Mouse (Mus musculus): ENCODE measurements at regions not wholly inside any gene's neighbourhood (a gene's known extent, or its start where the extent isn't known, plus 50 kb on each side); places are given as distances from the start of the nearest gene placed in this dataset.

GRCm38 (mm10) chr14:58969248-58969647 lies 173.4 kb downstream of the 1700129C05Rik start:
- no peak for DNase-seq (ENCODE audit: extremely low spot score in 1 of 2, low spot score in 1 of 2)

DNA sequence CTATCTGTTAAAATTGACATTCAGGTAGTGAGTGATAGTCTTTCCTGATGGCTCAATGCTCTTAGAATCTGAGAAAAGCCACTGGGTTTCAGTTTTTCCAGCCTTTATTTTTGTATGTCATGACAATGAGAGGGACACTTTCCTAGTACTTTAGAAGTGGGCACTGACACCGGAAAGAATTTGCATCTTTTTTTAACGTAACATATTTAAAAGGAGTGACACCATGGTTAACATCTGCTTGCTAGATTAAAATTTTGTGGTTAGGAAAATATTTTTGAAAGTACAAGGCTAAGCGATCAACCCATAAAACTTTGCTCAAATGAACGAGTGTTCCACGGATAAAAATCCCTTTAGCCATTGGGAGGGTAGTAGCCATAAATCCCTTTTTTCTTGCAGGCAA lies 174.7 kb downstream of the 1700129C05Rik start:
- no peak for DNase-seq (ENCODE audit: extremely low spot score in 1 of 2, low spot score in 1 of 2)

DNA sequence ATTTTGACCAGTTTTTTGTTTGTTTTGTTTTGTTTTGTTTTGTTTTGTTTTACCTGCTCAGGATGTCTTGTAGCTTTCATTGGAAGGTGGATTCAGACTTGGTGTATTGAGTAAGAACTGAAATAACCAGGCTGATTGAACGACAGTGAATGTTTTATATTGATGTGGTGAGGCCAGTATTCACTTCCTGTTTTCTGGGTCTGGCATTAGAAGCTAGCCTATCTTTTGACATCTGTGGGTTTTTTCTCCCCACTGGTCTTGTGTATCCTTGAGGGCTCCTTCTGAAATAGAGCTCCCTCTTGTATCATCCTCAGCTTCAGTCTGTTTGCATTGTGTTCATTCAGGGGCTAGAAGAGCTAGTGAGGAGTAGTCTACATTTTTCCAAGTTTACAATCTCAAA lies 175.5 kb downstream of the 1700129C05Rik start:
- no peak for DNase-seq (ENCODE audit: extremely low spot score in 1 of 2, low spot score in 1 of 2)

GRCm38 (mm10) chr14:58944958-58945357 lies 197.7 kb downstream of the 1700129C05Rik start:
- no peak for DNase-seq (ENCODE audit: extremely low spot score in 1 of 2, low spot score in 1 of 2)

DNA sequence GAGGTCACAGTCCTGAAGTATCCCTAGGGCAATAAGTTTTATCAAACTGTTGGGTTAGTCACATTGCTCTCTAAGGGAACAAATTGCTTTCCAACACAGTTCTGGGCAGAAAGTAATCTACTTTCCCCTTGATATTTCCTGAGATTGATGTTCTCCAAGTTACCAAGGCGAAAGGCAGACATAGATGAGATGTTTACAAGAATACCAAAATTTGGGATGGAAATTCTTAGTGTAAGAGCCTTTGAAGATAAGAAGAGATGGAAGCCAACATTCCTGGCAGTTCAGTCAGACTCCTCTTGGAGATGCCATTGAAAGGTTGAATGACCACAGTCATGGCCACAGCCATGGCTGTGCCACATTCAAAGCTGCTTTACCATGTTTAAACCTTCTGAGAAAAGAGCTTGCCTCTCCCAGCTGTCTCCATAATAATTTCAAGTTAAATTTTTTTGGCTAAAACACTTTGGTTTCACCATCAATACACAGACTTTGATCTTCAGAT lies 199.4 kb downstream of the 1700129C05Rik start:
- DNase-seq (ENCODE audit: extremely low spot score in 1 of 2, low spot score in 1 of 2): no peak

DNA sequence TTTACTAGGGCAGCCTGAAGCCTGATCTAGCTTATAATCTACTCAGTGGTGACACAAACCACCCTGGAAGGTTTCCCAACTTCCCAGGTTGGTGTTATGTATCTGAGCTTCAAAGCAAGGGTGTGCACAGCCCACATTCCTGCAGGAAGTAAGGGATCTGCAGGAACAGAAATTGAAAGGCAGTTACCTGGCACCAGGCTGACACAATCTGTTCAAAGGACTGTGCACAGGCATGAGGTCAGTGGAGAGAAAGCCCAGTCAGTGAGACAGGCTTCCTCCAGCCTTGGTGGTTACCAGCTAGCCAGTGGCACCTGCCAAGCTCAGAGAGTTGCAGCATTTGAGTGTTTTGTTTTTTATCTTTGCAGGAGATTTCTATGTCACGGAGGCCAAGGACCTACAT lies 203.6 kb downstream of the 1700129C05Rik start:
- no peak for DNase-seq (ENCODE audit: extremely low spot score in 1 of 2, low spot score in 1 of 2)

GRCm38 (mm10) chr14:58938601-58938970 lies 204.1 kb downstream of the 1700129C05Rik start:
- no peak for DNase-seq (ENCODE audit: extremely low spot score in 1 of 2, low spot score in 1 of 2)

- DNase-seq (ENCODE audit: extremely low spot score in 1 of 2, low spot score in 1 of 2): no peak
Observed at GRCm38 (mm10) chr14:58937791-58938600, 204.7 kb downstream of the 1700129C05Rik start.

DNA sequence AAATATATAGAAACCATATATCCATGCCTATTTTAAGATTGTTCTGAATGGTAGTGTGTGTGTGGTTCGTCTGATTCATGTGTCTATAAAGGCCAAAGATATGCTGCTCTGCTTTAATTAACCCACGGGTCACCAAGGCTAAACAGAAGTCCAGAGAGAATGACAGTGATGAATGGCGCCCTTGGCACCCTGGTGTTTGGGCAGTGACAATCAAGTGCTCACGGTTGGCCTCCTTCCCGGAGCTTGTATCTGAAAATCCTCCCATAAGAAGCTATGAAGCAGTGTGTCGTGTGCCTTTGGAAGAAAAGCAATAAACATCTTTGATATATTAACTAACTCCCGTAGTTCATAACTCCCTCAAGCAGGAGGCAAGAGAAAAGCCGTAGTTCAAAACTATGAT lies 205.4 kb downstream of the 1700129C05Rik start:
- no peak for DNase-seq (ENCODE audit: extremely low spot score in 1 of 2, low spot score in 1 of 2)

- DNase-seq (ENCODE audit: extremely low spot score in 1 of 2, low spot score in 1 of 2): no peak
Observed at GRCm38 (mm10) chr14:58936131-58936530, 206.6 kb downstream of the 1700129C05Rik start.

- no peak for DNase-seq (ENCODE audit: extremely low spot score in 1 of 2, low spot score in 1 of 2)
Observed at GRCm38 (mm10) chr14:58917853-58918252, 224.8 kb downstream of the 1700129C05Rik start.

GRCm38 (mm10) chr14:58917228-58917627 lies 225.5 kb downstream of the 1700129C05Rik start:
- DNase-seq (ENCODE audit: extremely low spot score in 1 of 2, low spot score in 1 of 2): no peak

DNA sequence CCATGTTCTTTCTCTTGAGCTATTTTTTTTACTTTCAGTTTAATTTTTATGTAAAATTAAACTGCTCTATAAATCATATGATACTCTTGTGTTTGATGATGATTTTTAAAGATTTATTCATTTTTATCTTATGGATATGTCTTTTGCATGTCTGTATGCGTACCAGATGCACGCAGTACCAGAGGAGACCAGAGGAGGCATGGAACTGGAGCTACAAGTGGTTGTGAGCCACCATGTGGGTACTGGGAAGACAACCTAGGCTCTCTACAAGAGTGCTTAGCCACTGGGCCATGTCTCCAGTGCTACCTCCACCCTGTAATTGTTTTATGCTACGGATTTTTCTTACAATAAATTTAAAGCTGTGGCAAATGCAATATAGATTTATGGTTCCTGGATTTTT lies 227.8 kb downstream of the 1700129C05Rik start:
- DNase-seq (ENCODE audit: extremely low spot score in 1 of 2, low spot score in 1 of 2): no peak

DNA sequence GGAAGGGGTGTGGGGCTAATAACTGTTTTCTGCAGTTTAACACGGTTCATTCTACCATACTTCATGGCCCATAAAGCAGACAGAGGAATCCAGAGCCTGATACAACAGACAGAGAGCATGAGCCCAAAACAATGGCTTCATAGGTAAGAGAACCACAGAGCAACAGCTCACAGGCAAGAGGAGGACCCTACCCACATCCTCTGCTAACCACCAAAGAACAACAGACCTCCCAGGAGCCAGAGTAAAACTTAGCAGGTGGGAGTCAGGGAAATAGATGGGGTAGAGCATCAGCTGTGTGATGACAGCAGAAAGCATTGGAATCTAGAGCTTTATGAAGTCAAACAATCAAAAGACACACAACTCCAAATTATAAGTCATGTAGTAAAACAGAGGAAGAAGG lies 231.8 kb downstream of the 1700129C05Rik start:
- no peak for DNase-seq (ENCODE audit: extremely low spot score in 1 of 2, low spot score in 1 of 2)

- DNase-seq (ENCODE audit: extremely low spot score in 1 of 2, low spot score in 1 of 2): no peak
Observed at GRCm38 (mm10) chr14:58907932-58908331, 234.8 kb downstream of the 1700129C05Rik start.

- no peak for DNase-seq (ENCODE audit: extremely low spot score in 1 of 2, low spot score in 1 of 2)
Observed at GRCm38 (mm10) chr14:58907359-58907758, 235.3 kb downstream of the 1700129C05Rik start.

DNA sequence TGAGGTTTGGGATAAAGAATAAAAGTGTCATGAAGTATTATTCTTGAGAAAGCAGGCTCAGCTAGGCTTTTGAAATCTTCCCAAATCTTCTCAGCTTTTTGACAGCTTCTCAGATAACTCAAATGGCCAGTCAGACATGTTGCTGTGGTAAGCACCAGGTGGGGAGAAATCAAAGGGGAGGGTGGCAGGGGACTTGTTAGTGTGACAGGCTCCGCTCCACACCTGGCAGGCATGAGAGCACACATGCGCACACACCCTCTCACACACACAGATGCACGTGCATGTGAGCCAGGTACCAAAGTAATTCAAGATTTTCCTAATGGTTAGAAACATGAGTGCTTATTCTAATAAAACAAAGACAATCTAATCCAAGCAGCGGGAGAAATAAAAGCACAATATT lies 236.1 kb downstream of the 1700129C05Rik start:
- DNase-seq (ENCODE audit: extremely low spot score in 1 of 2, low spot score in 1 of 2): no peak

GRCm38 (mm10) chr14:58868176-58868949 lies 274.3 kb downstream of the 1700129C05Rik start:
- DNase-seq (ENCODE audit: extremely low spot score in 1 of 2, low spot score in 1 of 2): no peak

DNA sequence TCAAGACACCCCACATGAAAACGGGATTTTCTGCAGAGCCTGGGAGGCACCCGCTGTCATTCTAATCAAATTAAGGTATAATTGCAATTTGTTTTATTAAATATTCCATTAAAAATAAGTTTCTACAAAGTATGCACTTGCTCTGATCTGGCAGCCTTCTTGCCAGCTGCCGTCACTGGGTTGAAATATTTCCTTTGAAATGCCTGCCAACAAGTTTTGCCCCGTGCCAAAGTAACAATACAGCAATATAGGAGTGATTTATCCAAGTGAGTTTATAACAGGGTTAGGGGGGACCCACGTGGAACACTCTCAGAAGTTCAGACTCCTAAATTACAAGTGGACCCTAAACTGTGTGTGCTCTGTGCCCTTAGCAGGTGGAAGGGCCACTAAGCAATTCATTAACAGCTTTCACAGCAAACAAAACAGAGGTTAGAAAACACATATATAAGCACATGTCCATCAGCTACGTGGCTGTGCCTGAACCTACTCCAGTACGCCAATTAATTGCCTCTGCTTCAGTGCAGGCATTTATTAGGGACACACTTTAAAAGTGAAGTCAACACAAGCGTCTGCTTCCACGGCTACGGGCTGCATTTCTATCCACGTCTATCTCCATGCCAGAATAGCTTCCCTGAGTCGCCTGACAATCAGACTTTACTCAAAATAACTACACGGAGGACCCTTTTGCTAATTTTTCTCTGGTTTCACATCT lies 275.1 kb downstream of the 1700129C05Rik start:
- DNase-seq (ENCODE audit: extremely low spot score in 1 of 2, low spot score in 1 of 2): no peak

DNA sequence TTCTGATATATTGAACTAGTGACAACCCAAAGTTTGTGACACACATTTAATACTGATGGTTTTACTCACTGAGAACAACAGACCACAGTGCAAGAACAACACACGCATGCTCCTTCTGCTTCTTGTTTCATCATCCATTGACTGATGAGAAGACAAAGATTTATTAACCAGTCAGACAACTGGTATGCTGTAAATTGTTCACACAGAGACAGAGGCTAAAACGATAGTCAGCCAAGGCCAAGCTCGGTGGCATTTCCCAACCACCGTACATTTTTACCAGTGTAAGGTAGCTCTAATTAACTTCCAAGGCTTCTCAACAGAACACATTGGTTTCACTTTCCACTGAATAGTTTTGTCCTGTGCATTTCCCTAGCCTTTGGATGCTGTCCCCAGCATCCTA lies 287.8 kb downstream of the 1700129C05Rik start:
- DNase-seq (ENCODE audit: extremely low spot score in 1 of 2, low spot score in 1 of 2): no peak

DNA sequence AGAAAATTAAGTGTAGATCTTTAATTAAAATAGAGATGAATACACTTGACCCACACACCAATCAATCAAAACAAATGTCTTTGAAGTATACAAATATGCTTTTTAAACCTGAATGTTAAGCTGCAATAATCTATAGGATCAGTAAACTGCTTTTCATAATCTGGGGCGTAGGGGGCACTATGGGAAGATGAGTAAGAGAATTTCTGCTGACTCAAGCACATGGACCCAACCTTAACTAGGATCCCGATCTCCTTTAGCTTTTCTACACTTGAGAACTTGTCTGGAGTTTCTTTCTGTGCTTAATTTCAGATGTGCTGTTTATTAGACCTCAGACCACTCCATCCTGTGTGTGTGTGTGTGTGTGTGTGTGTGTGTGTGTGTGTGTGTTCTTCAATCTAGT lies 298.1 kb downstream of the 1700129C05Rik start:
- no peak for DNase-seq (ENCODE audit: extremely low spot score in 1 of 2, low spot score in 1 of 2)
